Mouse (Mus musculus): Measurements from ENCODE around the gene Cfap74.
"Not testable (repeated sequence)": the region's sequence is repeated elsewhere in the genome, so short reads cannot be mapped to it uniquely, and the experiment has no call there.

Gene Cfap74

DNA sequence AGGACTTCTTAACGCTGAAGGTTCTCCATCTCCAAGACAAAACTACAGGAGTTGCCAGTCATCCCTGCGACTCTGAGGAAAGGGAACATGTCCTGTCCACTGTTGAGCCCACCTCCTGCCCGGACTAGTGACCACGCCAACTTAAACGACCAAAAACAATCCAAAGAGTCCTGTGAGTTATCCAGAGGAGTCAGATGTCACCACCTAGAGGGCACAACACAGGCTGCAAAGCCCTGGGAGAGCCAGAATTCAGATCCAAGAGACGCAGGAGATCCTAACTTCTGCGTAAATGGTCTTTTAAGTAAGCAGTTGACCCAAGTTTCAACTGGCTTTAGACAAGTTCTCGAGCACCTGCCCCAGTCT lies 314 bp upstream of the Cfap74 start:
- in situ Hi-C loops (cut with MboI, MseI): no loop called here

DNA sequence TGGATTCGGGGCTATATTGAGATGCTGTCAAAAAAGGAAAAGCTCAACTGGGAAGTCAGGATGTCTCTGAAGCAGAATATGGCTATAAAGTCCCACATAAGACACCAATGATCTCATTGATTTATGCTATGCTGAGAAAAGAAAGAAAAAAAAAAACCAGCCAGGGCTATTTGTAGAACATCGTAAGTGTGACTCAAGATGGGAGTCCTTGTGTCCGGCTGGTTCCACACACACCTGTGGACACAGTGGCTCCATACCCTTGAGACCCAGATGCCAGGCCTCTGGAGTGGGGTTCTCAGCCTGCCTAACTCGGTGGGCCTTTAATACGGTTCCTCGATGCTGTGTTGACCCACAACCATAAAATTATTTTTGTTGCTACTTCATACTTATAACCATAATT lies 3.1 kb downstream of the Cfap74 start:
- in situ Hi-C loops (cut with MboI, MseI): no loop called here

- in situ Hi-C loops (cut with MboI, MseI): no loop called here
Measured at GRCm38 (mm10) chr4:155413641-155414335, 4.8 kb downstream of the Cfap74 start.

- in situ Hi-C loops (cut with MboI, MseI): no loop called here
Measured at GRCm38 (mm10) chr4:155414656-155415235, 5.8 kb downstream of the Cfap74 start.

- in situ Hi-C loops (cut with MboI, MseI): no loop called here
Measured at GRCm38 (mm10) chr4:155420137-155420536, 11.1 kb downstream of the Cfap74 start.

DNA sequence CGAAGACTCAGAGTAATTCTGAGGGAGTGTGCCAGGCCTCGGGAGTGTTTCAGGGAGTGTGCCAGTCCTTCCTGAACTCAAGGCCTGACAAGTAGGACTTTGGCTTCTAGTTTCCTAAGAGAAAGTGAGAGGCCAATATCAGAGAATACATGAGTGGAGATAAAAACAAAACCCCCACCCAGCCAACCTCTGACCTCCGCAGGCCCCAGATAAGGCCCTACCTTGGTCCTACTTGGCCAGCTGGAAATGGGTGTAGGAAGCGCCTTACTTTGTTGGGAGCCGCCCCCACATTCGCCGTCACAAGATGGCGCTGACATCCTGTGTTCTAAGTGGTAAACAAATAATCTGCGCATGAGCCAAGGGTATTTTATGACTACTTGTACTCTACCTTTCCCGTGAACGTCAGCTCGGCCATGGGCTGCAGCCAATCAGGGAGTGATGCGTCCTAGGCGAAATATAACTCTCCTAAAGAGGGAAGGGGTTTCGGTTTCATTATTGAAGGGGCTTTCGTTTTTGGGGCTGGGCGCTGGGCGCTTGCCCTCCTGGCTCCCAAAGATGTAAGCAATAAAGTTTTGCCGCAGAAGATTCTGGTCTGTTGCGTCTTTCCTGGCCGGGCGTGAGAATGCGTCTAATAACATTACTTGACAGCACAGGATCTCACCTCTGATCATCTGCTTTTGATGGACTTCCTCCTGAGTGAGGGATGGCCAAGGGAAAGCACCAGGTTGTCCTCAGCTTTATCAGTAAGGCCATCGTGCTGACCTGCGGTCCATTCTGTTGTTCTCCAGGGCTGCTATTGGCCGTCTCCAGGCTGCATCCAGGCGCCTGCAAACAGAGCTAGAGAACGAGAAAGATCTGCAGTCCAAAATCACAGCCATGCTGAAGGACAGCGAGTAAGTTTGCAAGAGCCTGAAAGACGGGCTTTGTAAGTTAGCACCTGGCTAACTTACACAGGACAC lies 12.7 kb downstream of the Cfap74 start:
- in situ Hi-C loops (cut with MboI, MseI): not testable (repeated sequence)

- in situ Hi-C loops (cut with MboI, MseI): no loop called here
Measured at GRCm38 (mm10) chr4:155423988-155424387, 15.0 kb downstream of the Cfap74 start.

- in situ Hi-C loops (cut with MboI, MseI): no loop called here
Measured at GRCm38 (mm10) chr4:155426272-155426671, 17.3 kb downstream of the Cfap74 start.

- in situ Hi-C loops (cut with MboI, MseI): no loop called here
Measured at GRCm38 (mm10) chr4:155428442-155428841, 19.5 kb downstream of the Cfap74 start.

GRCm38 (mm10) chr4:155429202-155429601 lies 20.2 kb downstream of the Cfap74 start:
- in situ Hi-C loops (cut with MboI, MseI): no loop called here

GRCm38 (mm10) chr4:155432358-155432757 lies 23.4 kb downstream of the Cfap74 start:
- in situ Hi-C loops (cut with MboI, MseI): no loop called here

- in situ Hi-C loops (cut with MboI, MseI): no loop called here
Measured at GRCm38 (mm10) chr4:155433993-155434392, 25.0 kb downstream of the Cfap74 start.

DNA sequence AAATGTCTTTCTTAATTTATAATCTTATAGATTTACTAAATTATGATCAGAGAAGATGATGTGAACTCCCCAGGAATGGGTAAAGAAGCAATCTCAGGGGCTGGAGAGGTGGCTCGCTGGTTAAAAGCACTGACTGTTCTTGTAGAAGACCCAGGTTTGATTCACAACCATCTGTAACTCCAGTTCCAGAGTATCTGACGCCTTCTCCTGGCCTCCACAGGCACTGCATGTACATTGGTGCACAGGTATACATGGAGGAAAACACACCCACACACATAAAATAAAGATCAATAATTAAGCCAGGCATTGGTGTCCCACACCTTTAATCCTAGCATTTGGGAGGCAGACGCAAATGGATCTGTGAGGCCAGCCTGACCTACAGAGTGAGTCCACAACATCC lies 33.8 kb downstream of the Cfap74 start:
- in situ Hi-C loops (cut with MboI, MseI): no loop called here

GRCm38 (mm10) chr4:155451597-155451996 lies 42.6 kb downstream of the Cfap74 start:
- in situ Hi-C loops (cut with MboI, MseI): no loop called here

DNA sequence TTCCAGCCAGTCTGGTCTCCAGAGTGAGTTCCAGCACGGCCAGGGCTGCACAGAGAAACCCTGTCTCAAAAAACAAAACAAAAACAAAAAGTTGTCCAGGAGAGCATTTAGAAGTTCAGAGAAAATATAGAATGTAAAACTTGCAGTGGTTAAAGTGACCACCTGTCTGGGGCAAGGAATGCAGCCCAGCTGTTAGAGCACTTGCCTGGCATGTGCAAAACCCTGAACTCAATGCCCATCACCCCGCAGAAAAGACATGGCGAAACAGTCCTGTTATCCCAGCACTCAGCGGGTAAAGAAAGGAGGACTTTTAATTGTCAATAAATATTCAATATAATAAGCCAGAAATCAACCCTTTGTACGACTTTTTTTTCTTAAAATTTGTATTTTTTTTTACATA lies 49.6 kb downstream of the Cfap74 start:
- in situ Hi-C loops (cut with MboI, MseI): no loop called here

DNA sequence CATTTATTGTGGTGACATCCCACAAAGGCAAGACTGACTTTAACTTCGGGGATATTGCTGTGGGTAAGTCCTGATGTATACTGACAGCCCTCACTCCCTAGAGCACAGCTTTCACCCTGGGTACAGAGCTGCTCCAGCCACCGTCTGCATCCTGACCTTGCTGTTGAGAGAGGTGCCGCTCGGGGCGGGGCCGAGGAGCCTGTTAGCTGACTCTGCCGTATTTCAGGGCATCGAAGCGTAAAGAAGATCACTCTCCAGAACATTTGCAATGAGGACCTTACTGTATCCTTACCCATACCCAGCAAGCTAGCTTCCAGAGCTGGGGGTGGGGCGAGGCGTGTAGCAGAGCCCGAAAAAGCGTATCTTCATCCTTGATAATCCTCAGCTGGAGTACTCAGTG lies 54.1 kb downstream of the Cfap74 start:
- in situ Hi-C loops (cut with MboI, MseI): no loop called here

GRCm38 (mm10) chr4:155463611-155464010 lies 54.6 kb downstream of the Cfap74 start:
- in situ Hi-C loops (cut with MboI, MseI): no loop called here

DNA sequence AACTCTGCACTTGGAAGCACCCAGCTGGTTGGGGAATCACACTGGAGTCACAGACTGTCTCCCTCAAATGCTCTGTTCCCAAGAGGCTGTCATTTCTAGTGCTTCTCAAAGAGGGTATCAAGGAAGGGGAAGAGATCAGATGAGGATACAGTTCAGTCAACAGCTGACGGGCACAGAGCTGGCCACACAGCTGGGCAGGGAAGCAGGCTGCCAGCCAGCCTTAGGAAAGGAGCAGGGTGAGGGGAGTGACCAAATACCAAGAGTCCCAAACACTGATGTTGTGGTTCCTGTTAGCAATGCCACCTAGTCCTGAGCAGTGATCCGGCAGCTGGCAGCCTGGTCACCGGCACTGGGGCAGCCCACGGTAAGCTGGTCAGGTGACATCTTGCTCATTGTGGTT lies 55.1 kb downstream of the Cfap74 start:
- in situ Hi-C loops (cut with MboI, MseI): no loop called here

GRCm38 (mm10) chr4:155465607-155466006 lies 56.6 kb downstream of the Cfap74 start:
- in situ Hi-C loops (cut with MboI, MseI): no loop called here

DNA sequence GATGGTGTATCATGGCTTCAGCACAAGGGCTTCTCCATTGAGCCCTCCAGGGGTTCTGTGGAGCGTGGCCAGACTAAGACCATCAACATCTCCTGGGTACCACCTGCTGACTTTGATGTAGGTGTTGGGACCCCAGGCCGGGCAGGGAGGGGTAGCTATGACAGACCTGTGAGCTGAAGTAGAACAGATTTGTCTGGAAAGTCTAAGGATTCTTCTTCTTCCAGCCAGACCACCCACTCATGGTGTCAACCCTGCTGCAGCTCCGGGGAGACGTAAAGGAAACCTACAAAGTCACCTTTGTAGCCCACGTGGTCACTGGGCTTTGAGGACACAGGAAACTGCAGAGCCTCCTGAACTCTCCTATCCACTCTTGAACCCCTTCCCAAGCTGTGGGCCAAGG lies 57.1 kb downstream of the Cfap74 start:
- in situ Hi-C loops (cut with MboI, MseI): no loop called here

DNA sequence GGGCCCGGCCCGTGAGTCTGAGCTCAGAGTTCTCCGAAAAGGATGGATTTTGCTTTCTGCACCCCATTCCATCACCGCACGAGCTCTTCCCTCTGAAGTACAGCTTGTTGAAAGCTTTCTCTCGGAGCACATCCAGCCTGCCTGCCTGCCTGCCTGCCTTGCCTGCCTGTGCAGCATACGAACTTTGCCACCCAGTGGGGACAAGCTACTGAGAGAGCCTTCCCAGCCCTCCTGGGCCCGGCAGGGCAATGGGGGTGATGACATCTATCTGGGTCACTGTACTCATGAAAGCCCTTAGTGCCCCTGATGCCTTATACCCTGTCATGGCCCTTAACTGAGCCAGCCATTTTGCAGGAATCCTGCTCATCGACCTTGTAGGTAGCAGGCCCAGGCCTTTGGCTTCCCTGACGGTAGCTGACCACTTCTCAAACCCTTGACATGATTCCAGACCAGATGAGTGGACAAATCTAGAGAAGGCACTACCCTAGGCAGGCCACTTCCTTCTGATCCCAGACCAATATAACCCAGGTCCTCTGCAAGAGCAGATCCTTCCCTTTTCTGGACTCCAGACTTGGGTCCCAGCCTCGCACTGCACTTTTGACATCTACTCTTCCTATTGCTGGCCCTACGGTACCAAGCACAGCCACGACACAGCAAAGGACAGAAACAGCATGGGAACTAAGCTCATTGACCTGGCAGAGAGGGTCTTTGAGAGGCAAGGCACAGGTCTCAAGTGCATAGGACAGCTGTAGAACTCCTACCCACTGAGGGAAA lies 58.4 kb downstream of the Cfap74 start:
- in situ Hi-C loops (cut with MboI, MseI): no loop called here

GRCm38 (mm10) chr4:155468952-155469351 lies 60.0 kb downstream of the Cfap74 start, which contains the start of gene Tmem52:
TSS of gene Tmem52 (plus strand) at chr4:155469114.
- in situ Hi-C loops (cut with MboI, MseI): no loop called here

Measured in T-helper 2 cell (primary cell).